Mouse (Mus musculus): Measurements from ENCODE around the gene Myo3b. TPM values are rescaled to one million over a fixed set of nuclear protein-coding genes. Genes with fewer than 3 reads are reported as not detected.
A peak's percentile ranks its signal among the peaks of the same experiment; 100 is the strongest.

The Myo3b gene
- polyA plus RNA-seq, 1 experiment, result not detected

DNA sequence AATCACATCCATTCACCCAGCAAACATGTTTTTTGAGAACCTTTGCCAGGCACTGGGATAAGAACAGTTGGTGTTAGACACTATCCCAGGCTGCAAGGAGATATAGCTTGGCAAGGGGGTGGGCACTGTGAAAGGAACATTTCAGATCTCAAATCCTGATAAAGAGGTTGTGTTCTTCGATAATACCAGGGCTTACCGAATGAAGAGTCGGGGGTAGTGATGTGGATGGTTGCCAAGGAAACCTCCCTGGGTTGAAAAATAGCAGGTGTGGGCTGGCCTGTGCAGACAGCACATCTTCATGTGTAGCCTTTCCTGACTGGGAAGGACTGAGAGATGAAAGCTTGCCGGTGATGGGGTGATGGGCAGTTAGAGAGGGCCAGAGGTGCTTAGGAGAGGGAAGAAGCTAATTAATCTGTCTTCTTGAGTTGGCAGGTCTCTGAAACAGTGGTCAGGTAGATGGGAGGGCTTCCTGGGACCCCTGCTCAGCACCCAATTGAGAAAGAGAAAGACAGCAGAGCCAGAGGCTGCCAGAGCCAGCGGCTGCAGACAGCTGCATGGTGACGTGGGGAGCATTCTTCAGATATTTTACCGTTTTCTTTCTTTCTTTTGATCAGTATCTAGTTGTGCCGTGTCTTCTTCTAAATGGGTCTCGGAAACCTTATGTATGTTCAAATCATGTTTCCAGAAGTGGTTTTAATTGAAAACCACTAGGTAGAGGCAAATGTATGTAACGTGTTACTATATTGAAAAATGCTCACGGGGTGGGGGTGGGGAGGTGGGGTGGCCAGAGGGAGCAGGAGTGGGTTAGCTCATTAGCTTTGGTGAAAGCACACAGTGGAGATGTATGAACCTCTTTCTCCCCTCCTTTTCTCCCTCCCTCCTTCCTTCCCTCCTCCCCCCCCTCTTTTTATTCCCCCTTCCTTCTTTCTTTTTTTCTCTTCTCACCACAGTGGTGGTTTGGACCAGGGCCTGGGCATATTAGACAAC is 21.7 kb downstream of the Myo3b start:
- H3K36me3 ChIP-seq (replicated peaks; ENCODE audit: low read length), result no peaks in the 10 kb centered on the region
- no peaks in the 10 kb centered on the region for H3K9me3 ChIP-seq
- H3K4me3 ChIP-seq (replicated peaks), result no peak overlapping the region
- peaks cover 26% of the 10 kb centered on the region for H3K27me3 ChIP-seq (replicated peaks)
- H3K4me1 ChIP-seq, result no peaks in the 10 kb centered on the region
- no peak for TF ChIP-seq FLI1 (IDR thresholded peaks at IDR 0.05; ENCODE audit: low read length)
- TF ChIP-seq GATA1 (IDR thresholded peaks at IDR 0.05; ENCODE audit: borderline replicate concordance, low read length), result no peak

DNA sequence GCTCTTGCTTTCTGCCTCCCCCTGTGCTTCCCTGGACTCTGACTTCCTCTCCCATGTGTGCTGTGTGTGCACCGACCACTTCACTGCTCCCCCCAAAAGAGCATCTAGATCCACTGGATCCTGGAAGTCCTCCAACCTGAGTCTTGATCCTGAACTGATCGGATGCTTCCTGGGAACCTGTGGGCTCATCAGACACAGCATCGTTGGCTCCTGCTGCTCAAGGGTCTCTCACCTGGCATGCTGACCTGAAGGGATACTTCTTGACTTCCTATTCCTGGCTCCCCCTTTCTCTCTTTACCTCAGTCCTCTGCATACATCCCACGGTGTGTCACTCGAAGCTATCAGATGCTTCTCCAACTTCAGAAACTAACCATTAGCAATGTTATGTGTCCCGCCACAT is 26.2 kb downstream of the Myo3b start:
- Histone ChIP-seq H3K4me1 (no peaks in the 10 kb centered on the region), H3K9me3 (no peaks in the 10 kb centered on the region), H3K4me3 (replicated peaks) (no peak overlapping the region), H3K27me3 (replicated peaks) (peaks cover 45% of the 10 kb centered on the region), H3K36me3 (replicated peaks; ENCODE audit: low read length) (no peaks in the 10 kb centered on the region)
- no peak for TF ChIP-seq GATA1 (IDR thresholded peaks at IDR 0.05; ENCODE audit: borderline replicate concordance, low read length)
- TF ChIP-seq FLI1 (IDR thresholded peaks at IDR 0.05; ENCODE audit: low read length), result no peak

- H3K36me3 ChIP-seq (replicated peaks; ENCODE audit: low read length), result no peaks in the 10 kb centered on the region
Measured at GRCm38 (mm10) chr2:70065729-70066300, 26.9 kb downstream of the Myo3b start.

GRCm38 (mm10) chr2:70066338-70067022 is 27.6 kb downstream of the Myo3b start:
- no peaks in the 10 kb centered on the region for H3K9me3 ChIP-seq
- peak overlapping the region; percentile 56 for H3K4me3 ChIP-seq (replicated peaks)
- H3K36me3 ChIP-seq (replicated peaks; ENCODE audit: low read length), result no peaks in the 10 kb centered on the region
- TF ChIP-seq FLI1 (IDR thresholded peaks at IDR 0.05; ENCODE audit: low read length) (no peak), GATA1 (IDR thresholded peaks at IDR 0.05; ENCODE audit: borderline replicate concordance, low read length) (no peak)
- H3K4me1 ChIP-seq, result no peaks in the 10 kb centered on the region
- H3K27me3 ChIP-seq (replicated peaks), result peaks cover 45% of the 10 kb centered on the region

More at GRCm38 (mm10) chr2:70065729-70066300, 26.9 kb downstream of the Myo3b start:
- H3K4me1 ChIP-seq, result no peaks in the 10 kb centered on the region
- no peak for TF ChIP-seq FLI1 (IDR thresholded peaks at IDR 0.05; ENCODE audit: low read length)
- no peak for TF ChIP-seq GATA1 (IDR thresholded peaks at IDR 0.05; ENCODE audit: borderline replicate concordance, low read length)
- H3K4me3 ChIP-seq (replicated peaks), result no peak overlapping the region
- no peaks in the 10 kb centered on the region for H3K9me3 ChIP-seq
- H3K27me3 ChIP-seq (replicated peaks), result peaks cover 46% of the 10 kb centered on the region

DNA sequence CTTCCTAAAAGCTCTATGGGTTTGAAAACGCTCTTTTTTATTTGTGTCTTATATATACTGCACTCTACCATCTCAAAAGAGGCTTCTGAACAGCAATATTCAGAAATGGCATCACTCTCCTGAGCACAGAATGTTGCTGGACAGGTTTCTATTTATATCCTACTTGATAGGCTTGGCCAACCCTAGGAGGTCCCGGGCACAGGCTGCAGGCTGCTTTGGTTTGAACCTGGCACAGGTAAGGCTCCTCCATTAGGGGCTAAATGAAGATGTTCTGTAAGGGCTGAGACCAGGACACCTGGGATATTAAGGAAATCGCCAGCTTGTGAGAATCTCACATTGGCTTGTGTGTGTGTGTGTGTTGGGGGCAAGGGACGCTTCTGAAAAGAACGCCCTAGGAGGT is 30.9 kb downstream of the Myo3b start:
- Histone ChIP-seq H3K36me3 (replicated peaks; ENCODE audit: low read length) (no peaks in the 10 kb centered on the region), H3K4me3 (replicated peaks) (no peak overlapping the region), H3K27me3 (replicated peaks) (peaks cover 33% of the 10 kb centered on the region), H3K4me1 (no peaks in the 10 kb centered on the region), H3K9me3 (no peaks in the 10 kb centered on the region)
- TF ChIP-seq GATA1 (IDR thresholded peaks at IDR 0.05; ENCODE audit: borderline replicate concordance, low read length) (no peak), FLI1 (IDR thresholded peaks at IDR 0.05; ENCODE audit: low read length) (no peak)

DNA sequence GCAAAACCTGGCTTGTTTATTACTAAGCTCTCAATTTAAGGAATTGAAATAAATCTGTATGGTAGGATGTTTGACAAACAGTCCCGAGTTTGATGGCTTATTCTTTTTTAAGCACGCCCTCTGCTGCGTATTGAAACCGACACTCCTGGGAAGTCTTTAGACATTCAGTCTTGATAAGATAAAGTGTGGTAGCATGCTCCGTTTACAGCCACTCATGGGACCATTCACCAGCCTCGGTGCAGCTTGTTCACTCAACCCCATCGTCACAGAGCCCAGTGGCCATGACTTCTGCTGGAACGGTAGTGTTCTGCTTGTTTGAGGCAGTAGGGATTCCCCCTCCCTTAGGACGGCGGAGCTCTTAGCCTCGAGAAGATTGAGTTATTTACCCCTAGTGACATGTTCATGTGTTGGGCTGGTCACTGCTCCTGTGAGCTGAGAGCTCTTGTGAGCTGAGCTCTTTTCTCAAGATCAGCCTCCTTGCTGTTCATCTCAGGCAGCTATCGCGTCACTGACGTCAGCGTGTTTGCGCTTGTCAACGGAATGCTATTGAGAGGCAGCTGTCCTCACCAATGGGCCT is 44.6 kb downstream of the Myo3b start:
- no peaks in the 10 kb centered on the region for H3K36me3 ChIP-seq (replicated peaks; ENCODE audit: low read length)
- H3K9me3 ChIP-seq, result no peaks in the 10 kb centered on the region
- peaks cover 4% of the 10 kb centered on the region for H3K27me3 ChIP-seq (replicated peaks)
- TF ChIP-seq FLI1 (IDR thresholded peaks at IDR 0.05; ENCODE audit: low read length) (no peak), GATA1 (IDR thresholded peaks at IDR 0.05; ENCODE audit: borderline replicate concordance, low read length) (no peak)
- no peak overlapping the region for H3K4me3 ChIP-seq (replicated peaks)
- no peaks in the 10 kb centered on the region for H3K4me1 ChIP-seq

DNA sequence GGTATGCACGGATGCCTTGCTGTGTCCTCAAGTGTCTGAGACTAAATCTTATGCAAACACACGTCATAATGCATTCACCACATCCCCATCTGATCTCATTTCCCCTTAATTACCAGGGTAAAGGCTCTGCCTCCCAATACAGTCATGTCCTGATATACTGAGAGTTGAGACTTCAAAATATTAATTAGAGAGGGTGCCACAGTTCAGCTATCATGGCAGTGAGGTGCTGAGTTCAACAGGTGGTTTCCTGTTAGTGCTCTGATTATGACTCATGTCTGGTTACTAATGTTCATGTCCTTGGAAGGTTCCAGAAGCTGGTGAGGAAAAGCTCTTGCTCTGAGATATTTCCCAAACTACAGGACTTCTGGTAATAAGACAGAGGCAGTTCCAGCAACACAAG is 52.3 kb downstream of the Myo3b start:
- H3K4me3 ChIP-seq (replicated peaks), result peak overlapping the region; percentile 84
- H3K27me3 ChIP-seq (replicated peaks), result peaks cover 8% of the 10 kb centered on the region
- no peak for TF ChIP-seq GATA1 (IDR thresholded peaks at IDR 0.05; ENCODE audit: borderline replicate concordance, low read length)
- no peak for TF ChIP-seq FLI1 (IDR thresholded peaks at IDR 0.05; ENCODE audit: low read length)
- peaks cover 14% of the 10 kb centered on the region for H3K4me1 ChIP-seq
- no peaks in the 10 kb centered on the region for H3K9me3 ChIP-seq
- H3K36me3 ChIP-seq (replicated peaks; ENCODE audit: low read length), result no peaks in the 10 kb centered on the region

DNA sequence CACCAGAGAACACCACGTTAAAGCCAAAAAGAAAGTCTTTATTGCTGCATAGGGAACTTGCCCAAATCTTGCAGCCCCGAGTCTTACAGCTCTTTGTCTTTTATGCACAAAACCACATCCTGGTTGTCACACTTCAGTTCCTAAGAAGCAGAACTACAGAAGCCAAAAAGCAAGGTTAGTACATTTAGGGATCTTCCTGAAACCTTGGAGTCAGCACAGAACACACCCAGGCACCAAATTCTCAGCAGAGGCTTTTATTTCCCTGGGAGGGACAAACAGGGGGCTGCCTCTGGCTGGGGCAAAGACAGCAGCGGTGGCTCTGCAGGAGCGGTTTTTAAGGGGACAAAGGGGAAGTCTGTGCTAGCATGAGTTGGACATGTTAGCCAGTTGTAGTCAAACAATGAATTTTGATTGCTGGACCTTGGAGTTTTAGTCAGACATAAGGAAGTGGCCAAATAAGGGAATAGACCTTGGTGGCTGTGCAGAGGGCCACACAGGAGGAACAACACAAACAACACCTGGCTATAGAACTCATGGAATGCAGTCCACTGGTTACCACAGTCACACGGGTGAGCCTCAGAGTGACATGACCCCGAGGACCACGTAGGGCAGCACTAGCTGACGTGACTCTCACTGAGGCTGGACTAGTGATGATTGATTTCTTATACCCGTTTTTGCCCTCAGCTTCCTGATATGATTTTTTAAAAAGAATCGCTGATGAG is 53.0 kb downstream of the Myo3b start:
- Histone ChIP-seq H3K4me3 (replicated peaks) (peak overlapping the region; percentile 84), H3K27me3 (replicated peaks) (peaks cover 10% of the 10 kb centered on the region), H3K36me3 (replicated peaks; ENCODE audit: low read length) (no peaks in the 10 kb centered on the region), H3K4me1 (peaks cover 14% of the 10 kb centered on the region), H3K9me3 (peaks cover 4% of the 10 kb centered on the region; the same call in 1 of the 2 replicates)
- no peak for TF ChIP-seq GATA1 (IDR thresholded peaks at IDR 0.05; ENCODE audit: borderline replicate concordance, low read length)
- TF ChIP-seq FLI1 (IDR thresholded peaks at IDR 0.05; ENCODE audit: low read length), result no peak

DNA sequence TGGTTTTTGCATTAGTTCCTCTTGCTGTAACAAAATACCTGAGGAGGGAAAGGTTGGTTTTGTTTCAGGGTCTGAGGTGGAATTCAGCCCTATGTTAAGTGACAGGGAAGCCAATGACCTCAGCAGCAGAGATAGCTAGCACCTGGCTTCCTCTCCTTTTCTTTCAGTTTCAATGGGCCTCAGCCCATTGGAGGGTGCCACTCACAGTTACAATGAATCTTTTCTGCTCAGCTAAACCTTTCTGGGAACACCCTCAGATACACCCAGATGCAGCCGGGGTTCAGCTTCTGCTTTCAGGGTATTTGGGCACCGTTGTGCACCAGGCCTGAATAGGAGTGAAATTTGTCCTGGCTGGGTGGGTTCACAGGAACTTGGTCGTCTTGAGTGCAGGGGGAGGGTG is 53.7 kb downstream of the Myo3b start:
- Histone ChIP-seq H3K36me3 (replicated peaks; ENCODE audit: low read length) (no peaks in the 10 kb centered on the region), H3K27me3 (replicated peaks) (peaks cover 12% of the 10 kb centered on the region)

More for the DNA sequence above, 53.7 kb downstream of the Myo3b start:
- H3K4me3 ChIP-seq (replicated peaks), result no peak overlapping the region
- peaks cover 9% of the 10 kb centered on the region; the same call in 1 of the 2 replicates for H3K9me3 ChIP-seq
- H3K4me1 ChIP-seq, result peaks cover 14% of the 10 kb centered on the region
- TF ChIP-seq GATA1 (IDR thresholded peaks at IDR 0.05; ENCODE audit: borderline replicate concordance, low read length), result no peak
- TF ChIP-seq FLI1 (IDR thresholded peaks at IDR 0.05; ENCODE audit: low read length), result no peak

All from megakaryocyte, embryonic 14.5 days (primary cell).